Mouse (Mus musculus) megakaryocyte, embryonic 14.5 days (primary cell): ENCODE measurements around the gene Calhm6. TPM values are rescaled to one million over a fixed set of nuclear protein-coding genes. Genes with fewer than 3 reads are reported as not detected.
A peak's percentile ranks its signal among the peaks of the same experiment; 100 is the strongest.

Source experiments
- H3K27me3 ChIP-seq: replicated peaks from 2 replicates; pipeline ENCODE3; 2012; ENCODE audit warnings: inconsistent platforms
- H3K36me3 ChIP-seq: replicated peaks from 2 replicates; pipeline ENCODE3; 2012; ENCODE audit warnings: low read length, inconsistent platforms, mixed read lengths
- H3K4me1 ChIP-seq: 2 replicates; pipeline ENCODE4 v1.6.1; 2012; ENCODE audit warnings: inconsistent platforms
- H3K4me3 ChIP-seq: replicated peaks from 2 replicates; pipeline ENCODE3; 2012; ENCODE audit warnings: moderate library complexity, mild to moderate bottlenecking, inconsistent platforms
- H3K9me3 ChIP-seq: 2 replicates; pipeline ENCODE4 v1.6.1; 2012; ENCODE audit warnings: inconsistent platforms
- FLI1 ChIP-seq: IDR thresholded peaks from 2 replicates; pipeline ENCODE4 v1.6.1; 2012; ENCODE audit warnings: low read length, inconsistent platforms, mixed read lengths
- GATA1 ChIP-seq: IDR thresholded peaks from 3 replicates; pipeline ENCODE4 v1.6.1; 2012; ENCODE audit warnings: mixed read lengths, low read length, inconsistent platforms, borderline replicate concordance
- polyA plus RNA-seq: library from polyadenylated mRNA; stranded (reverse); fragments of >175 nt; gene quantifications from 2 replicates; pipeline ENCODE4 v1.2.3, GENCODE M21; 2012; ENCODE audit warnings: low replicate concordance; ENCODE audit not compliant: insufficient read depth

The Calhm6 gene
- polyA plus RNA-seq, 1 experiment = 3.0 TPM

- Histone ChIP-seq H3K36me3 (no peaks in the 10 kb centered on the region), H3K4me1 (no peaks in the 10 kb centered on the region), H3K9me3 (no peaks in the 10 kb centered on the region), H3K4me3 (no peak overlapping the region), H3K27me3 (no peaks in the 10 kb centered on the region)
- TF ChIP-seq FLI1 (no peak), GATA1 (no peak)
Observed at GRCm38 (mm10) chr10:34110863-34111465, 16.8 kb downstream of the Calhm6 start.

- no peaks in the 10 kb centered on the region for H3K9me3 ChIP-seq
- H3K27me3 ChIP-seq = peaks cover 7% of the 10 kb centered on the region
- peak within 1 kb of the TSS; percentile 83 for H3K4me3 ChIP-seq
- H3K4me1 ChIP-seq = peaks cover 11% of the 10 kb centered on the region
- TF ChIP-seq GATA1 = no peak
- TF ChIP-seq FLI1 = no peak
- no peaks in the 10 kb centered on the region for H3K36me3 ChIP-seq
Observed at GRCm38 (mm10) chr10:34096418-34096883, 31.3 kb downstream of the Calhm6 start, which contains the start of gene Calhm5. Gene Calhm5, minus strand, starts transcription at chr10:34096519.

GRCm38 (mm10) chr10:34095964-34096363, 31.8 kb downstream of the Calhm6 start:
- Histone ChIP-seq H3K4me3 (peak overlapping the region; percentile 83), H3K9me3 (no peaks in the 10 kb centered on the region), H3K4me1 (peaks cover 11% of the 10 kb centered on the region), H3K36me3 (no peaks in the 10 kb centered on the region), H3K27me3 (peaks cover 7% of the 10 kb centered on the region)
- TF ChIP-seq GATA1 = no peak
- TF ChIP-seq FLI1 = no peak

GRCm38 (mm10) chr10:34095147-34095546, 32.6 kb downstream of the Calhm6 start:
- Histone ChIP-seq H3K27me3 (peaks cover 7% of the 10 kb centered on the region), H3K4me1 (peaks cover 11% of the 10 kb centered on the region), H3K36me3 (no peaks in the 10 kb centered on the region), H3K9me3 (no peaks in the 10 kb centered on the region), H3K4me3 (no peak overlapping the region)
- TF ChIP-seq FLI1 (no peak), GATA1 (no peak)

- Histone ChIP-seq H3K4me3 (no peak overlapping the region), H3K4me1 (peaks cover 18% of the 10 kb centered on the region), H3K9me3 (no peaks in the 10 kb centered on the region), H3K36me3 (no peaks in the 10 kb centered on the region), H3K27me3 (peaks cover 4% of the 10 kb centered on the region)
- TF ChIP-seq GATA1 (no peak), FLI1 (no peak)
Observed at GRCm38 (mm10) chr10:34091888-34092287, 35.9 kb downstream of the Calhm6 start.

- no peak overlapping the region for H3K4me3 ChIP-seq
Observed at GRCm38 (mm10) chr10:34090481-34090880, 37.3 kb downstream of the Calhm6 start.

GRCm38 (mm10) chr10:34089517-34089916, 38.3 kb downstream of the Calhm6 start:
- Histone ChIP-seq H3K4me1 (peaks cover 7% of the 10 kb centered on the region; the same call in 1 of the 2 replicates), H3K36me3 (no peaks in the 10 kb centered on the region), H3K27me3 (peaks cover 4% of the 10 kb centered on the region), H3K9me3 (no peaks in the 10 kb centered on the region), H3K4me3 (no peak overlapping the region)
- TF ChIP-seq GATA1 = no peak
- no peak for TF ChIP-seq FLI1

More at GRCm38 (mm10) chr10:34090481-34090880, 37.3 kb downstream of the Calhm6 start:
- no peak for TF ChIP-seq GATA1
- no peak for TF ChIP-seq FLI1
- H3K27me3 ChIP-seq = peaks cover 4% of the 10 kb centered on the region
- peaks cover 7% of the 10 kb centered on the region; the same call in 1 of the 2 replicates for H3K4me1 ChIP-seq
- no peaks in the 10 kb centered on the region for H3K36me3 ChIP-seq
- no peaks in the 10 kb centered on the region for H3K9me3 ChIP-seq

- TF ChIP-seq GATA1 = no peak
- TF ChIP-seq FLI1 = no peak
- Histone ChIP-seq H3K9me3 (no peaks in the 10 kb centered on the region), H3K27me3 (peaks cover 2% of the 10 kb centered on the region), H3K4me1 (peaks cover 7% of the 10 kb centered on the region; the same call in 1 of the 2 replicates), H3K36me3 (no peaks in the 10 kb centered on the region), H3K4me3 (no peak overlapping the region)
Observed at GRCm38 (mm10) chr10:34088515-34088914, 39.3 kb downstream of the Calhm6 start.

- Histone ChIP-seq H3K4me1 (peaks cover 7% of the 10 kb centered on the region; the same call in 1 of the 2 replicates), H3K9me3 (no peaks in the 10 kb centered on the region), H3K4me3 (no peak overlapping the region), H3K27me3 (peaks cover 2% of the 10 kb centered on the region), H3K36me3 (no peaks in the 10 kb centered on the region)
- TF ChIP-seq GATA1 (no peak), FLI1 (no peak)
Observed at GRCm38 (mm10) chr10:34086514-34086913, 41.3 kb downstream of the Calhm6 start.

Other genes starting within 250 kb of the Calhm6 start
- not detected in 2 replicates for gene Rsph4a, start 222.9 kb downstream of the Calhm6 start, polyA plus RNA-seq
- gene Zup1, start 176.7 kb downstream of the Calhm6 start, polyA plus RNA-seq = 1.1 TPM in 1 of 2 replicates, not detected in the other
- gene Rwdd1, start 108.4 kb downstream of the Calhm6 start, polyA plus RNA-seq = 67.5 and 118 TPM in 2 replicates
- gene Trappc3l, start 90.4 kb downstream of the Calhm6 start, polyA plus RNA-seq = not detected in 2 replicates
- not detected in 2 replicates for gene Calhm4, start 83.7 kb downstream of the Calhm6 start, polyA plus RNA-seq
- not detected in 2 replicates for gene Calhm5, start 31.5 kb downstream of the Calhm6 start, polyA plus RNA-seq
- gene Dse, start 79.7 kb upstream of the Calhm6 start, polyA plus RNA-seq = 0.20 TPM in 1 of 2 replicates, not detected in the other
- gene Tspyl1, start 154.2 kb upstream of the Calhm6 start, polyA plus RNA-seq = 9.2 and 17.6 TPM in 2 replicates
- gene Tspyl4, start 169.5 kb upstream of the Calhm6 start, polyA plus RNA-seq = 1.6 TPM in 1 of 2 replicates, not detected in the other